Mouse (Mus musculus) cerebellum, adult 9-11 months (tissue): ENCODE measurements at regions not wholly inside any gene's neighbourhood (a gene's known extent, or its start where the extent isn't known, plus 50 kb on each side); places are given as distances from the start of the nearest gene placed in this dataset.

Source experiments
- DNase-seq: peaks from one replicate; pipeline ENCODE4 v3.0.0; 2022

GRCm38 (mm10) chr9:61271243-61271642 lies 100.9 kb upstream of the Tle3 start:
- DNase-seq = no peak

- DNase-seq = no peak
Measured at GRCm38 (mm10) chr9:61271769-61272352, 100.3 kb upstream of the Tle3 start.

GRCm38 (mm10) chr9:61274020-61274419 lies 98.1 kb upstream of the Tle3 start:
- no peak for DNase-seq

- DNase-seq = peak; percentile 66
Measured at GRCm38 (mm10) chr9:61277369-61278215, 94.6 kb upstream of the Tle3 start.

- peak; percentile 37 for DNase-seq
Measured at GRCm38 (mm10) chr9:61278216-61278758, 93.9 kb upstream of the Tle3 start.

- DNase-seq = peak; percentile 30
Measured at GRCm38 (mm10) chr9:61279044-61279543, 93.1 kb upstream of the Tle3 start.

- DNase-seq = peak; percentile 17
Measured at GRCm38 (mm10) chr9:61280856-61281582, 91.1 kb upstream of the Tle3 start.

- peak; percentile 27 for DNase-seq
Measured at GRCm38 (mm10) chr9:61283311-61283710, 88.9 kb upstream of the Tle3 start.

GRCm38 (mm10) chr9:61284201-61285021 lies 87.8 kb upstream of the Tle3 start:
- peak; percentile 93 for DNase-seq

GRCm38 (mm10) chr9:61286561-61286960 lies 85.6 kb upstream of the Tle3 start:
- DNase-seq = no peak

- DNase-seq = no peak
Measured at GRCm38 (mm10) chr9:61289117-61289516, 83.0 kb upstream of the Tle3 start.

- no peak for DNase-seq
Measured at GRCm38 (mm10) chr9:61289713-61290112, 82.5 kb upstream of the Tle3 start.

- no peak for DNase-seq
Measured at GRCm38 (mm10) chr9:61291646-61292045, 80.5 kb upstream of the Tle3 start.

- no peak for DNase-seq
Measured at GRCm38 (mm10) chr9:61292501-61292900, 79.7 kb upstream of the Tle3 start.

GRCm38 (mm10) chr9:61293223-61293985 lies 78.8 kb upstream of the Tle3 start:
- DNase-seq = peak; percentile 95

GRCm38 (mm10) chr9:61295001-61295400 lies 77.2 kb upstream of the Tle3 start:
- no peak for DNase-seq

- no peak for DNase-seq
Measured at GRCm38 (mm10) chr9:61296311-61296947, 75.7 kb upstream of the Tle3 start.

- no peak for DNase-seq
Measured at GRCm38 (mm10) chr9:61297385-61297784, 74.8 kb upstream of the Tle3 start.

GRCm38 (mm10) chr9:61299873-61300560 lies 72.1 kb upstream of the Tle3 start:
- DNase-seq = no peak

GRCm38 (mm10) chr9:61301070-61301469 lies 71.1 kb upstream of the Tle3 start:
- no peak for DNase-seq
